Mouse (Mus musculus) hematopoietic stem cell, adult 5-6 weeks (primary cell): Measurements from ENCODE around the gene Gabrg3. TPM values are rescaled to one million over a fixed set of nuclear protein-coding genes. Genes with fewer than 3 reads are reported as not detected.

Experiments
- ATAC-seq, 2 experiments: fragments of 125-278 bp in 1 of 2; replicated peaks in 1 of 2; 2 replicates each; pipeline ENCODE4 v1.8.0; 2016 to 2017; ENCODE audit warnings: inconsistent platforms in 2 of 2, mild to moderate bottlenecking in 2 of 2, moderate number of reproducible peaks in 2 of 2, low read depth in 1 of 2, moderate TSS enrichment in 1 of 2; ENCODE audit not compliant: low FRiP score in 2 of 2, poor library complexity in 2 of 2, severe bottlenecking in 2 of 2, insufficient read depth in 1 of 2, low TSS enrichment in 1 of 2
- total RNA-seq: library from RNA; stranded (forward); fragments of 172-1452, 232-1000 nt; gene quantifications from 2 replicates; pipeline ENCODE4 v1.2.3, GENCODE M21; 2017

The Gabrg3 gene
- total RNA-seq, 1 experiment from 2014 or later, result not detected

DNA sequence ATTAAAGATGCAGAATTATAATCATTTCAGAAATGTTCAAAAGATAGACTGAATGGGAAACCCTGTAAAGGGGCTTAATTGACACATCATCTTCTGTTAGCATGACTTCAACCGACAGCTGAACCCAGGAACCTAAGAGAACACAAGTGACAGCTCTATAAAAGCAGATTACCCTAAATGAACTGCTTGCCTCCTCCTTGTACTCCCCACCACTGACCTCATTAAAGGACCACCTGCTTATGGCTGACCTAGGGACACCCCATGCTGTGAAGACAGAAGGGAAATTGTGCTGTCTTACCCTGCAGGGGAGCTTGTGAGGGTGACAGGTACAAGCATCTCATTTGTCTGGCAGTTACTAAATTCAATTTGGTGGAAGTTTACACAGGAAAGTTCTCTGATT lies 467.5 kb downstream of the Gabrg3 start:
- ATAC-seq, result no peak

DNA sequence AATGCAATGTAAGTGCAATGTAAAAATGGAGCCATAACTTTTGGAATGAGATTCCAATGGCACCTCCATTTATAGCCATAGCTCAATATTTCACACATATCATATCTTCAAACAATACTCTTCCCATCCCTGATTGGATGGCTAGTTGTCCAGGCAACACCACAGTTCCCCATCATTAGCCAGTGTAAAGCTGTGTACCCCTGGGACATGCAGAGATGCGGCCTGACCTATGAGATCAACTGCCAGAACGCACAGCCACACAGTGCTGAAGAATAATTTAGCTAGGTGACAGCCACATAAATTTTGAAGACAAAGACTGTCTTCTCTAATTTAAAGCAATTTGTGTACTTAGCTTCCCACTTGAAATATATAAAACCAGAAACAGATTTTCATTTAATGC lies 472.1 kb downstream of the Gabrg3 start:
- ATAC-seq, result no peak

DNA sequence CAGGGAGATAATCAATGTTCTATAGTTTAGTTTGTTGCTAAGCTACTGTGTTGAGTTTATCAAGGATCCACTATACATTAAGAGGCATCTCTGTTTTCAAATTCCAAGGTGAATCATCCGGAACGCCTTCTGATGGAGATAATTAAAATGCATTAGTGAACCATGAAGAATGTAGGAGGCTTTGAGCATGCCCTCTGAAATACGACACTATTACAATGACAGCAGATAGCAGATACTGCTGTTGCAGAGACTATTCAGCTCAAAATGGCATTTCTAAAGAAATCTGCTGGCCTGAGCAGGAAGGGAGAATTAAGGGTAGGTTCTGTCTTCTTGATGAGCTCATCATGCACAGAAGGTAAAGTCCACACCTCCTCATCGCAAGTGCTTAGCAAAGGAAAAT lies 487.2 kb downstream of the Gabrg3 start:
- no peak for ATAC-seq

DNA sequence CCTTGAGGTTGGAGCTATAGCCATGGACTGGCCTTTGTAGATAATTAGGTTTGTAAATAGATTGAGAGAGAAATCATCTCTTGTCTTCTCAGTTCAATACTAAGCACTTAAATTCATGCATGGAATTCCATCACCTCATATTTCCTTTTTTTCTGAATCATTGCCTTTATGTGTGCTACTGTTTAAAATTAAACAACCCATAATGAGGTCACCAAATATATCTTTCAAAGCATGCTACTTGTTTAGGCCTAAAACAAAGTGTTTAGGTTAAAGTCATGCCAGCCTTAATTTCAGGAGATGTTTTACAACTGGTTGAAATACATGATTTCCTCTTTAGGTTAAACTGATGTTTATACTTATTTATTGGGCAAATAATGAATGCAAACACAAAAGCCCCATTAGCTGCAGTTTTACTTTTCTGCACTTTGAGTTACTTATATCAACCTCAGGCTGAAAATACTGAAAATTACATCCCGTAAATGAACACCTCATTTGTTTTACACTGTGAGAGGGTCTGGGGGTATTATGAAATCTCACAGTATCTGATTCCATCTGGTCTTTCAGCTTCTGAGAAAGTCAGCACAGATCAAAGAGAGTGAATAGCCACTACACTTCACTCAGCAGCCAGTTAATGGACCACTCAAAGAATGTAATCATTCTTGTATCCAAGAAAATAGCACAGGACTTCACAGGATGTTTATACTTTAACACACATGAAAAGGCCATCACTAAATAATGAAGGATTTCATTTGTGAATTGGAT lies 519.5 kb downstream of the Gabrg3 start:
- no peak for ATAC-seq

DNA sequence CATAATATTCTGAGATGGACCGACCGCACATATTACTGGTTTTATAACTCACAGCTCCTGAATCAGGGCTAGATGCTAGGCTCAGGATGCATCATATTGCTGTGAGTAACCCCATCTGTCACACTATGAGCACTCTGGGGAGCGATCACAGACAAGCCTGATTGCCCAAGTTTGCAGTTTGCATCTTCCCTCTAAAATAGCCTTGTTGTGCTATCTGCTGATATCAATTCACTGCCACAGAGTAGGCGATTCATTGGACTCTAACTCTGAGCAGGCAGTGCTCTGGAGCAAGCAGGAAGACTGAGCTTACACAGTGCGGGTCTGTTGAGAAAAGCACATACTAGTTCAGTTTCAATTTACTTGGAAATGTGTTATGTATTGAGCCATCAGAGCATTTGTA lies 543.4 kb downstream of the Gabrg3 start:
- no peak for ATAC-seq

DNA sequence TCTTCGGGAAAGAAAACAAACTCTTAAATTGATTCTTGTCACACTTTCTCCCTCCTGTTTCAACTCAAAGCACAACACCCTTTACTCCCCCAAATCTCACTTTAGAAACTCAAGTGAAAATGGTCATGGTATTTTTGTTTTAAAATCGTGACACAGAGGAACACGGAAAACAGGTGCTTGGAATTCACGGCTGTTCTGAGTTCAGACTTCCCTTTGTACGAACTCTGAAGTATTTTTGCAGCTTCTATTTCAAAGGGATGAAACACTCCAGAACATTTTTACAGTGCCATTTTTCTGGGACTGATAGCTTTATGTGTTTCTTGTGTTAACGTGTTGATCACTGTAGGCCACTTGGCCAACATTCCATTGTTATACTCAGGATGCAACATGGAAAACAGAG lies 561.5 kb downstream of the Gabrg3 start:
- ATAC-seq, result no peak

DNA sequence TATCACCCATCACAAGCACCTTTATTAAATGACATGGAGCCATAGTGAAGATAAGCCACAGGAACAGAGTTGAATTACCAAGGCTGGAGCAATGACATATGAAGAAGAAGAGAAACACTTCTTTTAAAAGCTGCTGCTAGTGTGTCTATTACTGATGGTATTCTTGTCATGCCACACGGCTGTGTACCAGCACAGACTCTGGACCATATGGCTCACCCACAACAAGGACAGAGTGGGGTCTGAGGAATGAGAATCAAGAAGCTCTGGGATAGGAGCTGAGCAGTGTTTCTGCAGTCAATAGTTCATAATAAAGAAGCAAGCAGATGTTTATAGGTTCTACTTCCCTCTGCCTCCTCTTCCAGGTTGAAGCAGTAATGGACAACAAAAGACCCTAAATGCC lies 585.1 kb downstream of the Gabrg3 start:
- ATAC-seq, result no peak

DNA sequence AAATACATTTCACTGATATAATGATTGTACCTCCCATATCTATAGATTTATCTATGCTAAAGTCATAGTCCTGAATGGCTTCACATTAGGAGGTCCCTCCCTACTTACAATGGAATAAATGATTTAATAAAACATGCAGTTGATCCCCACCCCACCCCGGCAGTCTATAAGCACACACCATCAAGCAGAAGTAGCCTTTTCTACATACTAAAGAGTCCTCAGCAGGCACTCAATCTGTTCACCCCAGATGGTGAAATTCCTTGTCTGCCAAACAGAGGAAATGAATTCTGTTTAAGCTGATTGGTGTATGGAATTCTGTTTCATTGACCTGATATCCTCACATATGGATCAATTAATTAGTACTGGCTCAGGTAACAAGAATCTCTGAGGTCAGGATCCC lies 607.9 kb downstream of the Gabrg3 start:
- ATAC-seq, result no peak

DNA sequence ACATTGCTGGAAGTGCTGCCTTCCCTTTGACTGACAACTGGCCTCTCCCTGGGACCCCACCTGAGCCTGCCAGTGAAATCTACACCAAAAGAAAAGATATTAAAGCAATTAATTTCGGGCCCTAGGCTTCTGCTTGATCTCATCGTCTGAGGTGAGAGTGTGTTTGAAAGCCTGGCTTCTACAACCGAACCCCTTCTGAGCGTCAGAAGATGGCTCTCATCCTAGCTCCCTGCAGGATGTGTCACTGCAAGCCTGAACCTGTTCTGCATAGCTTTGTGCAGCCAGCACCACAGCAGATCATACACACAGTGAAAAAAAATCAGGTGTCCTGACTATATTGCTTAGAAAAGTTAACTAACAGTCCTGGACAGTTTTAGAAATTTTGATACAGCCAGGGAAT lies 618.8 kb downstream of the Gabrg3 start:
- ATAC-seq, result no peak

DNA sequence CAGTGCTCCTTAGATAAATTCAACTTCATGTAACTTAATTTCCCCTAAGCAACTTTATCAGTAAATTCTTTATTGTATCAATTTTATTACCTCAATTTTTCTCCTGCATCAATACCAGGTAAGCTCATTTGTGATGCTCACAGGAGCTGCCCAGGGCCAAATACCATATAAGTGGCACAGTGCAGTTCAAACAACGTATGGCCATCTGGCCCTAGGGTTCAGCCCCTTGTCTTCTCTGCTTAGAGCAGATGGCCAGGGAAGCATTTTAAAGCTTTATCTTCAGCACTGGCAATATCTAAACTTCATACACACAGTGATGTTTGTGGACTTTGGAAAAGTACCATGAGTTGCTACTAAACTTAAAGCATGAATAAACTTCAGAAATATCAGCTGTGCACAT lies 619.2 kb downstream of the Gabrg3 start:
- ATAC-seq, result no peak

DNA sequence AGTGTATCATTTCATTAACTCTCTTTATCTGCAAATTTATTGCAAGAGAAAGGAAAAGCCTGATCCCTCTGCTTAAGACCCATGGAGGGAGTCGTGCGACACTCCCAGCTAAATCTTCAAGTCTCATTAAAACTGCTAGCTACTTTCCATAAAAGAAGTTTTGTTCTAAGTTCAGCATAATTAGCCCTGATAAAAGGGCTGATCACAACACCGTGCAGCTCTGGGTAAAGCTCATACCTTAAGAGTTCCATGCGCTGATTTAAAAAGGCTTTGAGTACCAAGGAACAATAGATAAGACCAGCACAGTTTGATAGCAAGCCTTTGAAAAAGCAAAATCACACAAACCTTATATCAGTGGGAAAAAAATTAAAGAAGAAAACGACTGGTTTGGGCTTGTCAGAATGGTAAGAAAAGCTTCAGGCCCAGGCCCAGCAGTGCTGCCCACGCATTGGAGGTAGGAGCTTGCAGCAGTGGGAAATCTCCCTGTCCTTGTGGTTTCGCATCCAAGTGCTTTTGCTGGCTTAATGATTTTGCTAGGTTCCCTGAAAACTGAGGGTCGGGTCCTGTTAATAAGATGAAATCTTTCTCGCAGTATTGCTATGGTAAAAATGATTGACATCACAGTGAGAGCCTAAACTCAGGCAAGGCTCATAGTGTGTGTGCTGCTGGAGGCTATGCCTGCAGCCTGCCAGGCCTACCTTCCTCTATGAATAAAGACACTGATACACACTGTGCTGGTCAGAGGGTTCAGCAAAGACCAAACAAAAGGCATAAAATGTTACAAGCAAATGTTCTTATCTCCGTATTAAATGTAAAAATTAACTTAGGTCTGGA lies 621.2 kb downstream of the Gabrg3 start:
- ATAC-seq, result no peak

DNA sequence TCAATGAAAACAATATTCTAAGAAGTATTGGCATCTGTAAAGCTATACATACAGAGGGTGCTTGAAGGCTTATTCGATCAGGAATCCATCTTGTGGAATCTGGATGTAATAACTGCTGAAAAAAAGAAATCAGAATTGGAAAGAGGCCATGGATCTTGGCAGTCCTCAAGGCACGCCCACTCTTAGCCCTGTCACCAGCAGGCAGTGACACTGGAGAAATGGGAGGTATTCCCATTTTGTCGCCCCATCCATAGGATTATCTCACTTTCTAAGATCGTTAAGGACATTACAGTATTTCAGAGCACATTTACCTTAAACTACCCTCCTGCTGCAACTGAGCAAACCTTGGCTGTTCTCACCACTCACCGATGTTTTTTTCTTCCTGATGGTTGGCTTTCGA lies 657.8 kb downstream of the Gabrg3 start:
- ATAC-seq, result no peak

Other genes with a start within 250 kb of the Gabrg3 start
- gene Gabrb3, start 32.5 kb upstream of the Gabrg3 start, total RNA-seq, result not detected in 2 replicates
- gene Gabra5, start 122.9 kb upstream of the Gabrg3 start, total RNA-seq, result not detected in 2 replicates